Mouse (Mus musculus) liver, adult 2 months (tissue): ENCODE results near the gene Atox1.

Experiments used
- CTCF ChIP-seq: fragments of 200-500 bp; IDR thresholded peaks from 2 replicates; pipeline ENCODE4 v1.5.1; 2011; ENCODE audit warnings: low read depth, low read length, control low read depth
- POLR2A ChIP-seq: fragments of 200-500 bp; IDR thresholded peaks from 2 replicates; pipeline ENCODE4 v1.6.1; 2011; ENCODE audit warnings: low read length, control low read depth; ENCODE audit not compliant: insufficient read depth; ENCODE audit errors: extremely low read depth

DNA sequence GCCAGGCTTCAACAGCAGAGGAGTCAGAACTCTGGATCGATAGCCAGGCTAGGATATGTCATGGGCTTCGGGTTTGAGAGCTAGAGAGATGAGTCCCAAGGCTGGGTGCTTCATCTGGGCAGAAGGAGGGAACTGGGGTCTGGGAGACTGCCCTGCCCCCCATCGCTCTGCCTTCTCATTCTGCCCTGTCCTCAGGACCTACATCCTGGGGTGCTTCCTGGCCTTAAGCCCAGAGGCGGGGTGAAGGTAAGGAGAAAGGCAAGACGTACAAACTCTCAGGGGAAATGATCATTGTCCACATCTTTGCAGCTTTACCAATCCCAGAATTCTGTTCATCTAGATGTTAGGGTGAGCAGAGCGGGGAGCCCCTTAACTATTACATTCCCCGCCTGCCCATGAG, 49.0 kb downstream of the Atox1 start:
- TF ChIP-seq CTCF, result no peak
- TF ChIP-seq POLR2A, result no peak
